Mouse (Mus musculus): ENCODE measurements at regions not wholly inside any gene's neighbourhood (a gene's known extent, or its start where the extent isn't known, plus 50 kb on each side); places are given as distances from the start of the nearest gene placed in this dataset.

GRCm38 (mm10) chr17:45240545-45240944 lies 193.0 kb downstream of the Cdc5l start:
- no peak for DNase-seq

DNA sequence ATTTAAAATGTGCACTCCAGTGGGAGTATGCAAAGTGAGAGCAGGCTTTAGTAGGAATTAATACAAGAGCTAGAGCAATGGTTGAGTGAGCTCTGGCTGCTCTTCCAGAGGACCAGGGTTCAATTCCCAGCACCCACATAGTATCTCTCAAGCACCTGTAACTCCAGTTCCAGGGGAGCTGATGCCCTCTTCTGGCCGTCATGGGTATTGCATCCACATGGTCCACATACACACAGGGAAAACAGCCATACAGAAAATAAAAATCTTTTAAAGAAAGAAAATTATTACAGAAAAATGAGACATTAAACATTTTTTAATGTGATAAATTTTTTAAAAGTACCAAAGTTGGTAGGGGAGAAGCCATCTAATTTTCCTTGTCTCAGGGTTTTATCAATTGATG lies 196.3 kb downstream of the Cdc5l start:
- no peak for DNase-seq

DNA sequence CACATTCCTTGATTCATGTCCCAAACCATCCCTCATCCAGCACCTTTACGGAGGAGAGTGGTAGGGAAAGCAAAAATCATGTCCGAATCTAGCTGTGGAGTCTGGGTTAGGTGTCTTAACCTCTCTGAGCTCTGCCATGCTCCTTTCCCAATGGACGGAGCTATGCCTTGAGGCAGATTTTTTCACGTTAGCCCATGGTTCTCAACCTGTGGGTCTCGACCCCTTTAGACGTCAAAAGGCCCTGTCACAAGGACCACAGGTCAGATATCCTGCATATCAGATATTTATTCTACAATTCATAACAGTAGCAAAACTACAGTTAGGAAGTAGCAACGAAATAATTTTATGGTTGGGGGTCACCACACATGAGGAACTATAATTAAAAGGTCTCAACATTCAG lies 198.1 kb downstream of the Cdc5l start:
- no peak for DNase-seq

DNA sequence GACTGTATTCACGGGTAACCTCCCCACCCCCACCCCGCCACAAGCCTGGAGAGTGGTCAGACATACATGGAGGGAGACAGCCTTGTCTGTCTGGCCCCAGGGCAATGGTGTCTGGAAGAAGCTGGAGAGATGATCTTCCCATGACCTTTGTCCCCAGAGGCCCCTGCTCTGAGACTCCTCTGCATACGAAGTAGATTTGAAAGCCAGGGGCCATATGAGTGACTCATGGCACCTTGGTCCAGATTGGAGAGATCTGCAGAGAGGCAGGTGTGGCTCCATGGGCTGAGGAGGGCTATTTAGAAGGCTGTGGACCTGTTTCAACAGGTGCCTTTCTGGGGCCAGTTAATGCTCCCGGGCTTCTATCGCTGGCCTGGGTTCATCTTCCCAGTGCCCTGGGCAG lies 200.7 kb downstream of the Cdc5l start:
- no peak for DNase-seq

DNA sequence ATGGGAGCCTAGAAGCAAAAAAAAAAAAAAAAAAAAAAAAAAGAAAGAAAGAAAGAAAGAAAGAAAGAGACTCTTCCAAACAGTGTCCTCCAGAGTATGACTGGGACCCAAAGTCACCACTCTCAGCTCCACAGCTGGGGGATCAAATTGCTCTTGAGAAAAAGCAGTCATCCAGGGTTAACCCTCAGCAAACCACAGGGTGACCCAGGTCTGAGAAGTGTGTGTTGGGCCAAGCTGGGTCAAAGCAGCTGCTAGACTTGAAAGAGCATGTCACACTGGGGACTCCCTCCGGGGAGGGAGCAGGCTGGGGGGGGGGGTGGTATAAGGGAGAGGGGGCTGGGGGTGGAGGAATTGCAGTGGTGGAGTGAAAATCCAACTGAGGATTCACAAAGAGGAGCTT lies 206.3 kb downstream of the Cdc5l start:
- no peak for DNase-seq

GRCm38 (mm10) chr17:45226486-45226885 lies 207.1 kb downstream of the Cdc5l start:
- DNase-seq: no peak

- DNase-seq: no peak
Measured at GRCm38 (mm10) chr17:45221625-45222024, 211.9 kb downstream of the Cdc5l start.

GRCm38 (mm10) chr17:45217126-45217525 lies 216.4 kb downstream of the Cdc5l start:
- no peak for DNase-seq

- no peak for DNase-seq
Measured at GRCm38 (mm10) chr17:45215067-45216049, 218.2 kb downstream of the Cdc5l start.

DNA sequence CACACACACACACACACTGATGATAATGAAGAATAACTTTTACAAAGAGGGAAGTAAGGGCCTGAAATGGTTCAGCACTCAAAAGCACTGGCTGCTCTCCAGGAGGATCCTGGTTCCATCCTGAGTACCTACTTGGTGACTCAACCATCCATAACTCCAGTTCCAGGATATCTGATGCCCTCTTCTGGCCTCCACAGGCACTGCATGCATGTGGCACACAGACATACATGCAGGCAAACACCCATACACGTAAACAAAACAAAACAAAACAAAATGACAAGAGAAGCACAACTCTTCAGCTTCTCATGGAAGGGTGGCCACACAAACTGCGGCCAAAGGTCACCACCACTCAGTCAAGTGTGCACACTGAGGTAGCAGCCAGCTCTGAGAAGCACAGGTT lies 222.6 kb downstream of the Cdc5l start:
- no peak for DNase-seq

DNA sequence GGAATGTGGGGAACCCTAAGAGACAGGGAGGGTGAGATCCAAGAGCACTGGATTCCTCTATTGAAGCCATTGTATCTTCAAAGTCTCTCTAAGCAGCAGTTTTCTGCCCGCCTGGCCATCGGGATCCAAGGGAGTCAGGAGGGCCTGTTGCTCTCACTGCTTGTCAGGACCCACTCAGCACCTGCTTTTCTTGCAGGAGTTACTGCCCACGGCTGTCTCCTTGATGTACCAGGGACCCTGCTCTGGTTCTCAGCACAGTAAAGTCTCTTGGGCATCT lies 224.2 kb downstream of the Cdc5l start:
- no peak for DNase-seq

DNA sequence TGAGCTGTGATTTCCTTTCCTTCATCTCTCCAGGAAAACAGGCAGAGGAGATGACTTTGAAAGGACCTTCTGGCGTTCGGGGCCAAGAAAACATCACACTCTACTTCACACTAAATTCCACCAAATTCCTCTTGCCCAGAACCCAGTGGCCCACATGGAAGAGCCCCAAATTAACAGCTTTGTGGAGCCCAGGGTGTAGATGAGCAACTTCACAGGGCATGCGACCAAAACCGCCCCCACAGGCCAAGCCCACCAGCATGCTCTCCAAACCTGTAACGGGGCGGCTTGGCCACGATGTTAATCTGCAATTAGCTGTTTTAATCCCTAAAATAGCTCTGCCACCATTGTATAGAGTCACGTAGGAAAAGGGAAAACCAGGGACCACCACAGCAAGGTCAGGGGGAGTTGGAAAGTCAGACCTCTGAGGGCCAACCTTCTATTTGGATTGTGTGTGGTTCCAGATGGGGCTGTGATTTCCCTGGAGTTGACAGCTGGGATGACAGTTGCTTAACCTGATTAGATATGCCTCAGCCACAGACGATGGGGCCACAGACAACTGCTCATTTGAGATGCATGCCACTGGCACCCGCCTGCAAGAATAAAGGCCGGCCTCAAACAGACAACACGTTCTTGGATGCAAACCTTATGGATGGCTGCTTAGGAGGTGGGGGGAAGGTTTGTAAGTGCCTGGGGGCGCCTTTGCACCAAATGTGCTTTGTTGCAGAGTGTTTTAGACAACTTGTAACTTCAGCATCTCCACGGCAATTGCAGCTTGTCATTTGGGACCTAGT lies 224.7 kb downstream of the Cdc5l start:
- no peak for DNase-seq

DNA sequence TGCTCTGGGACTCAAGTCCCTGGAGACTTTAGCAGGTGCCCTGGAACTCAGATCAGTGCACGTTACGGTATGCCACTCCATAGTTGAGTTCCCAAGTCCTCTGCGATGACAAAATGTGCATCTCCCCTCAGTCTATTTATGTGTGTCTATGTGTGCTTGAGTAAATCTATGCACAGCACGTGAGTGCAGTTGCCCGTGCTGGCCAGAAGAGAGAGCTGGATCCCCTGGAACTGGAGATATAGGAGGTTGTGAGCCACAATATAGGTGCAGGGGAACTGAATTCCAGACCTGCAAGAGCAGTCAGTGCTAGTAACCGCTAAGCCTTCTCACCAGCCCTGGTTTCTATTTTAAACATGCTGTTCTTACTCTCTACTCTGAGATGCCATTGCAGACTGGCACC lies 237.8 kb downstream of the Cdc5l start:
- DNase-seq: no peak

DNA sequence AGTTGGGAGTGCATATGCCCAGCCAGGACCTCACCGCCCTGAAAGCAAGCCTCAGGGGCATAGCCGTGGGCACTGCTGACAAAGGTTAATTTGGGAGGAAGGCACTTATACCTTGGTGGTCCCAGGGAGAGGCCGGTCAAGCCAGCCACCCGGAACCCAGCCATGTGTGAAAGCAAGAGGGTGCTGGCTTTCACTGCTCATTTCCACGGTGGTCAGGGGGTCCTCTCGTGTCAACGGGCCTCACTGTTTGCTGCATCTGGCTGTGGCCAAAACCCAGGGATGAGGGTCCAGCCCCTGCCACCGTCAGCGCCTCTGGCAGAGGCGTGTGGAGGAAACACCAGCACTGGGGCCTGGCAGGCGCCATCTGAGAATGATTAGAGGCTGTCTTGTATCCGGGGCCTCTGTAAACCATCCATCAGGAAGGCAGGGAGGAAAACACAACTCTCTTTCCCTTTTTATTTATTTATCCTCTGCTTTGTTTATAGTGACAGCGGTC lies 238.7 kb downstream of the Cdc5l start:
- DNase-seq: no peak

GRCm38 (mm10) chr17:45193456-45194025 lies 240.0 kb downstream of the Cdc5l start:
- DNase-seq: no peak

DNA sequence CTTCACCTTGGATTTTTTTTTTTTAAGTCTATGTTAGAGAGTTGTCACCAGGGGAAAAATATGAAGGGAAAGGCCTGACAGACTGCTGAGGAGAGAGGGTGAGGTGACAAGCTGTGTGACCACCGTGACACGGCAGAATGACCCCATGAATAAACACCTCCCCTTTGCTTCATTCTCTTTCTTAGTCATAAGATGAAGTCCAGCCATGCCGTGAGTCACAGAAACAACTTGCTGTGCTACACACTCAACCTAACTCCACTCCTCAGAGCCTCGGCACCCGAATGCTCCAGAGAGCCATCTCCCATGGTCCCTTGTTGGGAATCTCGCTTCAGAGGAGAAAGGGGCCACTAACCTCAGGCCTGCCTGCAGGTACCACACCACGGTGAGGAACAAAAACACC lies 246.1 kb downstream of the Cdc5l start:
- DNase-seq: no peak

DNA sequence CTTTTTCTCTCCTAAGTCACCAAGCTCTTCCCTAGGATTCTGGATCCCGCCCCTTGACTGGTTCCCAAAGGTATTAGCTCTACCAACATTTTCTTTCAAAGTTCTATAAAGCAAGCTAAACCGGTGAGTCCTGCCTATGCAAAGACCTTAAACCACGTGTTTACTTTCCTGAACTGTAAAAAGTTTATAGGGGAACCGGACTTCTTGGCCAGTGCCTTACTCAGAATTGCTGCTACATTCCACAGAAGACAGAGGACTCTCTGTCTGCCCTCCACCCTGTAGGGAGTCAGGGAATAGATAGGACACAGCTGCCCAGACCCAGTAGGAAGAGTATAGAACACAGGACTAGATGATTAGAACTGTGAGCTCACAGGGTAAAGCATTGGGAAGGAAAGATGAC lies 257.2 kb downstream of the Cdc5l start:
- no peak for DNase-seq

DNA sequence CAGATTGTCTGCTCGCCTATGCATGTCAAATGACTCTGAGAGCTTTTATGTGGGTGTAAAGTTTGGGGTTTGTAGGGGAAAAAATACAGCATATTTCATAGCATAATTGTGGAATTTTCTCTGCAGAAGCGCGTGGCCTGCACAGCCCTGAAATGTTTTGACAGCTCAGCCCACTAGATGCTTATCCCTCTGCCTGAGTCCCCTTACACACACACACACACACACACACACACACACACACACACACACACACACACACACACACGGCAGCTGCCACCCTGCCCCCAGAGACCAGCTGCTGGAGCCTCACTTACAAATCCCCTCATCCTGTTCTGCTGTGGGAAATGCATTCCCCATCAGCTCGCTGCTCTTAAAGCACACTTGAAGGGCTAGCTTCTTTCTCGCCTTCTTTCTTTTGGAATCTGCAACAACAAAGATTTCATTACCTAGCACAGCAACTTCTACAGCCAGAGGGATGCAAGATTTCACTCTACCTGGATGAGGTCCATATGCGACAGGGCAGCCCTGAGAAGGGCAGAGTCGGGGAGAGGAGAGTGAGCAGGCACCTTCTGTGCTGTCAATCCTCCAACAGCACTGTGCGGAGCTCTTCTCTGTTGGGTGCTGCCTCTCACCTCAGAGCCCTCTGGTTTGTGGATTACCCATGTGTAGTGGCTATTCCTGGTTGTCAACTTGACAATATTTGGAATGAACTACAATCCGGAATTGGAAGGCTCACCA lies 264.1 kb downstream of the Cdc5l start:
- DNase-seq: no peak
